ENCODE assay signal across 8 mouse cellular contexts in the genomic region with DNA sequence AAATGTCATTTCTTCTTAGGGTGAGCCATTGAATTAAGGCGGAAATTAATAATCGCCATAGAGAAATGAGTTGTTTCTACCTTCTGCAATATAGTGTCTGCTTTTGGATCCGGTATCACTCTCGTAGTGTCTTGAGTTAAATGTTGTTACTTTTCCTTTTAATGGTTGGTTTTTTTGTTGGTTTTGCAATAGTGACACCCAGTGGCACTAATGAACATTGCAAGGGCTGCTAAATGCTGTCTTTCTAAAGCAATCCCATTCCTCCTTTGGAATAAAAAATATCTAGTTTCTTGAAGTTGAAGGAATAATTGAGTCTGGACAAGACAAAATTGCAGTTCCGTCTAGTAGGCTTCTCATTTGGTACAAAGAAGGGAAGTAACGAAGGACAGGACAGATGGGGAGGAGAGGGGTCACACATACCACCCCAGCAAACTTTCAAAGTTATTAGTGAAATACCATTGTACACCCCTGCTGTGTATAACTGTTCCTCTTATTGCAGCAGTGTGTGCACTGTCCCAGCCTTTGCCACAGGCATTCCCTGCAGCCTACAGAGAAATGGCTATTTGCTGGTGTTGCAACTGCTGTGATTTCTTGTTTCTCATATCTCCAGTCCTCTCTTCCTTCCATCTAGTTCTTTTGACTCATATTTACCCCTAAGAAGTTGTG.
DNase-seq lines count a peak whose midpoint lies in the region; ATAC-seq and TF ChIP-seq lines count a peak whose summit lies in the region.

No protein-coding gene starts in this region.

- TF ChIP-seq POLR2A in myocyte (IDR thresholded peaks at IDR 0.05; ENCODE audit: insufficient read length, low read depth): no peak

- no peak overlapping the region for H3K27ac ChIP-seq in ES-E14 (ENCODE audit: insufficient read depth, low read depth, low read length, poor library complexity, severe bottlenecking)
- peak overlapping the region; percentile 53 for H3K27ac ChIP-seq in gastrocnemius, adult 2 months
- no peak overlapping the region for H3K27ac ChIP-seq in intestine, embryonic 16.5 days (ENCODE audit: low read length)

- H3K9me3 ChIP-seq in ES-E14 (ENCODE audit: control insufficient read depth, insufficient read depth, low read depth, low read length): no peaks in the 10 kb centered on the region
- no peaks in the 10 kb centered on the region for H3K9me3 ChIP-seq in intestine, embryonic 16.5 days (ENCODE audit: control insufficient read depth, low read length)

- ATAC-seq in intestine, embryonic 16.5 days: peak; percentile 44; the same call in 1 of the 2 replicates
- ATAC-seq in erythroblast, adult 5-6 weeks (replicated peaks; ENCODE audit: low FRiP score, poor library complexity, severe bottlenecking): no peak

- H3K4me3 ChIP-seq in ES-E14 (ENCODE audit: insufficient read depth in 1 of 2, low read depth in 1 of 2, low read length in 2 of 2, poor library complexity in 1 of 2, severe bottlenecking in 1 of 2): no peak overlapping the region
- H3K4me3 ChIP-seq in gastrocnemius, adult 2 months: peak overlapping the region; percentile 52
- H3K4me3 ChIP-seq in intestine, embryonic 16.5 days (ENCODE audit: low read length): no peak overlapping the region
- no peak overlapping the region for H3K4me3 ChIP-seq in myocyte

- no peaks in the 10 kb centered on the region for H3K79me2 ChIP-seq in myocyte (ENCODE audit: control insufficient read depth, insufficient read depth)

- no peaks in the 10 kb centered on the region for H3K4me1 ChIP-seq in ES-E14 (ENCODE audit: control insufficient read depth in 2 of 2, insufficient read depth in 2 of 2, low read length in 2 of 2, poor library complexity in 1 of 2)
- H3K4me1 ChIP-seq in intestine, embryonic 16.5 days (ENCODE audit: control insufficient read depth, insufficient read depth, low read length): no peaks in the 10 kb centered on the region

- 21% methylated on average over 6 of the region's 6 CpGs for WGBS in intestine, embryonic 16.5 days

- H3K9ac ChIP-seq in ES-E14 (ENCODE audit: insufficient read depth, low read depth, low read length, poor library complexity, severe bottlenecking): no peak overlapping the region
- no peak overlapping the region for H3K9ac ChIP-seq in intestine, embryonic 16.5 days (ENCODE audit: low read depth, low read length)

- no peaks in the 10 kb centered on the region for H3K27me3 ChIP-seq in intestine, embryonic 16.5 days (replicated peaks; ENCODE audit: control insufficient read depth, insufficient read depth, low read length)
- H3K27me3 ChIP-seq in myocyte (ENCODE audit: control insufficient read depth, insufficient read depth, insufficient read length): no peaks in the 10 kb centered on the region

- H3K4me2 ChIP-seq in intestine, embryonic 16.5 days (ENCODE audit: low read depth, low read length): no peak overlapping the region
- peak overlapping the region; percentile 28 for H3K4me2 ChIP-seq in myocyte (ENCODE audit: low read depth)

- DNase-seq in A20 (ENCODE audit: low read depth, low spot score) (peak; percentile 12), ES-E14 (ENCODE audit: low read depth, low spot score) (peak; percentile 11)
- peak; percentile 67 to 74 for DNase-seq in cerebellum, postnatal 10 days
- DNase-seq in gastrocnemius, adult 2 months: no peak
- peak; percentile 26 for DNase-seq in left cerebral cortex, postnatal 4 days

- intact Hi-C loops in gastrocnemius, adult 2 months (cut with DNase I): loop anchor here (1.0 to 2.0 kb wide), 2 partner anchors 821 to 863 kb away; no protein-coding TSS in a partner anchor
- intact Hi-C loops in left cerebral cortex, postnatal 4 days (cut with DNase I): loop anchor here (1.0 to 5.0 kb wide), 2 partner anchors 819 to 863 kb away; partner anchors contain the start of gene Jun

- H3ac ChIP-seq in myocyte (ENCODE audit: control insufficient read depth, insufficient read length): no peak overlapping the region

- in situ Hi-C loops in ES-E14 (cut with MboI; ENCODE audit: low sequenced_read_pairs in 2 of 2, unreplicated experiment in 2 of 2): no loop called here

- H3K36me3 ChIP-seq in ES-E14 (ENCODE audit: control insufficient read depth, insufficient read depth, low read length, poor library complexity, severe bottlenecking): no peaks in the 10 kb centered on the region
- no peaks in the 10 kb centered on the region for H3K36me3 ChIP-seq in intestine, embryonic 16.5 days (ENCODE audit: control insufficient read depth, insufficient read depth, low read length)
- H3K36me3 ChIP-seq in myocyte (ENCODE audit: control insufficient read depth, insufficient read depth): no peaks in the 10 kb centered on the region

- peak; percentile 94 for TF ChIP-seq CTCF in gastrocnemius, adult 2 months (IDR thresholded peaks at IDR 0.05)

TF ChIP-seq in ES-E14, 5 proteins besides CTCF, POLR2A, EP300 and RAD21:
- TF ChIP-seq ZNF384 (IDR thresholded peaks at IDR 0.05; ENCODE audit: low read depth, low read length) (no peak), ZC3H11A (IDR thresholded peaks at IDR 0.05; ENCODE audit: borderline replicate concordance, low read depth, low read length) (peak; percentile 83), MAFK (IDR thresholded peaks at IDR 0.05; ENCODE audit: insufficient read depth, low read depth, low read length) (no peak)
TF ChIP-seq in ES-E14: peak in this region for 1.

TF ChIP-seq in myocyte, 11 proteins besides CTCF, POLR2A, EP300 and RAD21:
- TF ChIP-seq USF1 (IDR thresholded peaks at IDR 0.05; ENCODE audit: low read depth): no peak
- no peak for TF ChIP-seq TCF12 (IDR thresholded peaks at IDR 0.05; ENCODE audit: insufficient read depth, poor library complexity, severe bottlenecking)
- no peak for TF ChIP-seq TCF3 (IDR thresholded peaks at IDR 0.05; ENCODE audit: insufficient read length, low read depth)
- no peak for TF ChIP-seq SRF (IDR thresholded peaks at IDR 0.05; ENCODE audit: control insufficient read depth, insufficient read length, low read depth)
- no peak for TF ChIP-seq MYOD1 (IDR thresholded peaks at IDR 0.05; ENCODE audit: control insufficient read depth in 1 of 3, insufficient read length in 2 of 3, low read depth in 2 of 3)
- TF ChIP-seq MYOG (IDR thresholded peaks at IDR 0.05; ENCODE audit: control insufficient read depth in 1 of 3, insufficient read depth in 1 of 3, insufficient read length in 2 of 3, low read depth in 2 of 3): no peak
- no peak for TF ChIP-seq POLR2AphosphoS2 (IDR thresholded peaks at IDR 0.05; ENCODE audit: insufficient read length, low read depth)
- TF ChIP-seq MAX (IDR thresholded peaks at IDR 0.05; ENCODE audit: low read depth): no peak
- TF ChIP-seq CEBPB (IDR thresholded peaks at IDR 0.05; ENCODE audit: insufficient read depth, poor library complexity, severe bottlenecking): no peak
- no peak for TF ChIP-seq REST (IDR thresholded peaks at IDR 0.05; ENCODE audit: insufficient read depth, insufficient read length)
- TF ChIP-seq E2F4 (IDR thresholded peaks at IDR 0.05; ENCODE audit: insufficient read depth): no peak
